Mouse (Mus musculus): Measurements from ENCODE around the gene Slco4c1. TPM values are rescaled to one million over a fixed set of nuclear protein-coding genes. Genes with fewer than 3 reads are reported as not detected.

The Slco4c1 gene
- polyA plus RNA-seq, 1 experiment: not detected

GRCm38 (mm10) chr1:96801595-96801994 lies 70.4 kb downstream of the Slco4c1 start:
- H3ac ChIP-seq (ENCODE audit: control insufficient read depth, insufficient read length, low read depth): no peak overlapping the region

GRCm38 (mm10) chr1:96794690-96795089 lies 77.3 kb downstream of the Slco4c1 start:
- H3K4me3 ChIP-seq (ENCODE audit: insufficient read depth, poor library complexity, severe bottlenecking): no peak overlapping the region
- no peaks in the 10 kb centered on the region for H3K79me2 ChIP-seq (ENCODE audit: control insufficient read depth, insufficient read depth)
- H3K27me3 ChIP-seq (ENCODE audit: control insufficient read depth, insufficient read depth, insufficient read length): no peaks in the 10 kb centered on the region
- no peaks in the 10 kb centered on the region for H3K79me3 ChIP-seq (ENCODE audit: low read depth)
- no peak for TF ChIP-seq USF1 (IDR thresholded peaks at IDR 0.05; ENCODE audit: low read depth)
- TF ChIP-seq CTCF (IDR thresholded peaks at IDR 0.05; ENCODE audit: control insufficient read depth, insufficient read depth, insufficient read length): no peak
- TF ChIP-seq FOSL1 (IDR thresholded peaks at IDR 0.05; ENCODE audit: insufficient read depth, low read length, poor library complexity, severe bottlenecking): no peak
- no peak for TF ChIP-seq MYOG (IDR thresholded peaks at IDR 0.05; ENCODE audit: control insufficient read depth, extremely low read depth, insufficient read length)
- H3K36me3 ChIP-seq (ENCODE audit: control insufficient read depth, insufficient read depth): no peaks in the 10 kb centered on the region
- no peak overlapping the region for H3ac ChIP-seq (ENCODE audit: control insufficient read depth, insufficient read length, low read depth)

More at GRCm38 (mm10) chr1:96801595-96801994, 70.4 kb downstream of the Slco4c1 start:
- TF ChIP-seq FOSL1 (IDR thresholded peaks at IDR 0.05; ENCODE audit: insufficient read depth, low read length, poor library complexity, severe bottlenecking) (no peak), MAX (IDR thresholded peaks at IDR 0.05) (no peak), MYOD1 (IDR thresholded peaks at IDR 0.05; ENCODE audit: control insufficient read depth, insufficient read length, low read depth) (no peak), MYOG (IDR thresholded peaks at IDR 0.05; ENCODE audit: control insufficient read depth, extremely low read depth, insufficient read length) (no peak), USF1 (IDR thresholded peaks at IDR 0.05; ENCODE audit: low read depth) (no peak), CTCF (IDR thresholded peaks at IDR 0.05; ENCODE audit: control insufficient read depth, insufficient read depth, insufficient read length) (no peak), CEBPB (IDR thresholded peaks at IDR 0.05; ENCODE audit: low read depth) (no peak)
- H3K36me3 ChIP-seq (ENCODE audit: control insufficient read depth, insufficient read depth): no peaks in the 10 kb centered on the region
- no peaks in the 10 kb centered on the region for H3K79me3 ChIP-seq (ENCODE audit: low read depth)
- no peak overlapping the region for H3K4me3 ChIP-seq (ENCODE audit: insufficient read depth, poor library complexity, severe bottlenecking)
- H3K79me2 ChIP-seq (ENCODE audit: control insufficient read depth, insufficient read depth): no peaks in the 10 kb centered on the region
- H3K27me3 ChIP-seq (ENCODE audit: control insufficient read depth, insufficient read depth, insufficient read length): no peaks in the 10 kb centered on the region

GRCm38 (mm10) chr1:96794290-96794689 lies 77.7 kb downstream of the Slco4c1 start:
- TF ChIP-seq MYOG (IDR thresholded peaks at IDR 0.05; ENCODE audit: control insufficient read depth, extremely low read depth, insufficient read length): no peak
- Histone ChIP-seq H3ac (ENCODE audit: control insufficient read depth, insufficient read length, low read depth) (no peak overlapping the region), H3K4me3 (ENCODE audit: insufficient read depth, poor library complexity, severe bottlenecking) (no peak overlapping the region), H3K79me2 (ENCODE audit: control insufficient read depth, insufficient read depth) (no peaks in the 10 kb centered on the region), H3K27me3 (ENCODE audit: control insufficient read depth, insufficient read depth, insufficient read length) (no peaks in the 10 kb centered on the region), H3K79me3 (ENCODE audit: low read depth) (no peaks in the 10 kb centered on the region), H3K36me3 (ENCODE audit: control insufficient read depth, insufficient read depth) (no peaks in the 10 kb centered on the region)

DNA sequence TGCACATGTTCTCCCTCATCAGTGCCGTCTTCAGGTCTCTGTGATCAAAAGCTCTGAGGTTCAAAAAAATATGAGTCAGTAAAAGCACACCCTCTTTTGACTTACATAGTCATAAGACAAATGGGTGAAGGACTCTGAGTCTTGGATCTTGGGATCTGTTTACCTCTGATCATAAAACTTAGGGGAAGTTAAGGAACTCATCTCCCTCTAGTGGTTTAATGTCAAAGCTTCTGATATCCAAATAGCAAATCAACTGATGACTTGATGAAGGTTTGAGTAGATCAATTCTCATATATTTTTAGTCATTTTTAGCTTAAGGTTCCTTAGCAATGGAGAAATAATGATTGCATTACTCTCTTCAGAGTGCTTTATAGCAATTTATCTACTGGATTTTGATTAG lies 82.7 kb downstream of the Slco4c1 start:
- Histone ChIP-seq H3K27me3 (ENCODE audit: control insufficient read depth, insufficient read depth, insufficient read length) (no peaks in the 10 kb centered on the region), H3K4me3 (ENCODE audit: insufficient read depth, poor library complexity, severe bottlenecking) (no peak overlapping the region), H3K79me2 (ENCODE audit: control insufficient read depth, insufficient read depth) (no peaks in the 10 kb centered on the region), H3K79me3 (ENCODE audit: low read depth) (no peaks in the 10 kb centered on the region), H3ac (ENCODE audit: control insufficient read depth, insufficient read length, low read depth) (no peak overlapping the region), H3K36me3 (ENCODE audit: control insufficient read depth, insufficient read depth) (no peaks in the 10 kb centered on the region)
- TF ChIP-seq CEBPB (IDR thresholded peaks at IDR 0.05; ENCODE audit: low read depth) (no peak), USF1 (IDR thresholded peaks at IDR 0.05; ENCODE audit: low read depth) (no peak), MAX (IDR thresholded peaks at IDR 0.05) (no peak), CTCF (IDR thresholded peaks at IDR 0.05; ENCODE audit: control insufficient read depth, insufficient read depth, insufficient read length) (no peak), MYOG (IDR thresholded peaks at IDR 0.05; ENCODE audit: control insufficient read depth, extremely low read depth, insufficient read length) (no peak), MYOD1 (IDR thresholded peaks at IDR 0.05; ENCODE audit: control insufficient read depth, insufficient read length, low read depth) (no peak), FOSL1 (IDR thresholded peaks at IDR 0.05; ENCODE audit: insufficient read depth, low read length, poor library complexity, severe bottlenecking) (no peak)

DNA sequence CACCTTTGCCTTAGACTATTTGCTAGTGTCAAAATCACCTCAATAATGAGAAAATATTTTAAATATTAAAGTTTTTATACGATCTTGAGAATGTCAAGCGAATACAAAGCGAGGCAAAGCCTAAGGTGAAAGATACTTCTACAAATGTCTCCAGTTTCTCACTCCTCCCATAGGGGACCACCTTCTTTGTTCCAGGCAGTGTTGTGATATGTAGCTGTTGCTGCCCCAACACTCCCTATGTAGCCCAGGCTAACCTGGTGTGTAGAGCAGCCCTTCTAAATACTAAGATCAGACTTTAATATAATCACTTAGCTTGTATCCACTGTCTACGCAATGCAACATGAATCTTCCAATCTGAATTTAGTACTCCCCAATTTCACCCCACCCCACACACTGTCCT lies 97.8 kb downstream of the Slco4c1 start:
- Histone ChIP-seq H3ac (ENCODE audit: control insufficient read depth, insufficient read length, low read depth) (no peak overlapping the region), H3K27me3 (ENCODE audit: control insufficient read depth, insufficient read depth, insufficient read length) (no peaks in the 10 kb centered on the region), H3K4me3 (ENCODE audit: insufficient read depth, poor library complexity, severe bottlenecking) (no peak overlapping the region), H3K79me3 (ENCODE audit: low read depth) (no peaks in the 10 kb centered on the region), H3K36me3 (ENCODE audit: control insufficient read depth, insufficient read depth) (no peaks in the 10 kb centered on the region), H3K79me2 (ENCODE audit: control insufficient read depth, insufficient read depth) (no peaks in the 10 kb centered on the region)
- TF ChIP-seq CEBPB (IDR thresholded peaks at IDR 0.05; ENCODE audit: low read depth): no peak
- no peak for TF ChIP-seq USF1 (IDR thresholded peaks at IDR 0.05; ENCODE audit: low read depth)
- no peak for TF ChIP-seq MYOG (IDR thresholded peaks at IDR 0.05; ENCODE audit: control insufficient read depth, extremely low read depth, insufficient read length)
- TF ChIP-seq FOSL1 (IDR thresholded peaks at IDR 0.05; ENCODE audit: insufficient read depth, low read length, poor library complexity, severe bottlenecking): no peak
- no peak for TF ChIP-seq MYOD1 (IDR thresholded peaks at IDR 0.05; ENCODE audit: control insufficient read depth, insufficient read length, low read depth)
- TF ChIP-seq CTCF (IDR thresholded peaks at IDR 0.05; ENCODE audit: control insufficient read depth, insufficient read depth, insufficient read length): no peak
- no peak for TF ChIP-seq MAX (IDR thresholded peaks at IDR 0.05)

DNA sequence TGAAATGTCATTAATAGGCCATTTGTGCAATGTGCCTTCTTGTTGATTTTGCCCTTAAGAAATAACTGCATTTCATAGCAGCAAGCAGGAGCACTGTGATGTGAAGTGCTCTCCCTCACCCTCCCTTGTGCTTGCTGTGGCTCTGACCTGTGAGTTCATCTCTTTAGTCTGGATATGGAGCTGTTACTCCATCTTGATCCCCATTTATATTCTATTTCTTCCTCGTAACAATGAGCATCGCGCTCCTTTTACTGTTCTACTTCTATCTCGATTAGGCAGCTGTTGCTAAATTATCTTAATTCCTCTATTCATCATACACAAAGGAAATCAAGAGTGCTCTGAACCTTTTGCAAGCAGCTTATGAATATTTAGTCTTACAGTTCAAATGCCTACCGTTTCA lies 98.3 kb downstream of the Slco4c1 start:
- no peaks in the 10 kb centered on the region for H3K36me3 ChIP-seq (ENCODE audit: control insufficient read depth, insufficient read depth)
- no peak for TF ChIP-seq FOSL1 (IDR thresholded peaks at IDR 0.05; ENCODE audit: insufficient read depth, low read length, poor library complexity, severe bottlenecking)
- no peak for TF ChIP-seq MYOG (IDR thresholded peaks at IDR 0.05; ENCODE audit: control insufficient read depth, extremely low read depth, insufficient read length)
- no peak for TF ChIP-seq MAX (IDR thresholded peaks at IDR 0.05)
- TF ChIP-seq CEBPB (IDR thresholded peaks at IDR 0.05; ENCODE audit: low read depth): no peak
- TF ChIP-seq USF1 (IDR thresholded peaks at IDR 0.05; ENCODE audit: low read depth): no peak
- no peak for TF ChIP-seq CTCF (IDR thresholded peaks at IDR 0.05; ENCODE audit: control insufficient read depth, insufficient read depth, insufficient read length)
- no peak for TF ChIP-seq MYOD1 (IDR thresholded peaks at IDR 0.05; ENCODE audit: control insufficient read depth, insufficient read length, low read depth)
- no peaks in the 10 kb centered on the region for H3K79me3 ChIP-seq (ENCODE audit: low read depth)
- H3K4me3 ChIP-seq (ENCODE audit: insufficient read depth, poor library complexity, severe bottlenecking): no peak overlapping the region
- no peaks in the 10 kb centered on the region for H3K27me3 ChIP-seq (ENCODE audit: control insufficient read depth, insufficient read depth, insufficient read length)
- H3K79me2 ChIP-seq (ENCODE audit: control insufficient read depth, insufficient read depth): no peaks in the 10 kb centered on the region
- no peak overlapping the region for H3ac ChIP-seq (ENCODE audit: control insufficient read depth, insufficient read length, low read depth)
